Mouse (Mus musculus): ENCODE data around the gene Tcte3.

GRCm38 (mm10) chr17:15084226-15084848 is 43.0 kb upstream of the Tcte3 start:
- TF ChIP-seq EP300 (IDR thresholded peaks at IDR 0.05; ENCODE audit: low read depth) (peak; percentile 86), CTCF (IDR thresholded peaks at IDR 0.05; ENCODE audit: low read depth) (no peak)
